Mouse (Mus musculus) heart, embryonic 11.5 days (tissue): ENCODE results near the gene Hdhd5. TPM values are rescaled to one million over a fixed set of nuclear protein-coding genes. Genes with fewer than 3 reads are reported as not detected.

Experiments used
- ATAC-seq: fragments of 200-750 bp; cut with Nextera tagmentation; replicated peaks from 2 replicates; pipeline ENCODE4 v1.8.0; 2017; ENCODE audit warnings: moderate library complexity; ENCODE audit not compliant: insufficient number of reproducible peaks, low FRiP score, low TSS enrichment
- H3K27ac ChIP-seq: fragments of 300-500 bp; sonication (generic); 2 replicates; pipeline ENCODE4 v1.5.1; 2014; ENCODE audit warnings: mild to moderate bottlenecking, low read depth, low read length
- H3K27me3 ChIP-seq: fragments of 300-500 bp; sonication (generic); 2 replicates; pipeline ENCODE4 v1.6.1; 2014; ENCODE audit warnings: mild to moderate bottlenecking, low read length, mixed read lengths; ENCODE audit not compliant: control insufficient read depth, insufficient read depth
- H3K36me3 ChIP-seq: fragments of 300-500 bp; sonication (generic); 2 replicates; pipeline ENCODE4 v1.6.1; 2014; ENCODE audit warnings: mild to moderate bottlenecking, low read length, moderate library complexity, mixed read lengths; ENCODE audit not compliant: control insufficient read depth, insufficient read depth
- H3K4me1 ChIP-seq: fragments of 300-500 bp; sonication (generic); 2 replicates; pipeline ENCODE4 v1.6.1; 2014; ENCODE audit warnings: low read length; ENCODE audit not compliant: control insufficient read depth, insufficient read depth
- H3K4me2 ChIP-seq: fragments of 300-500 bp; sonication (generic); 2 replicates; pipeline ENCODE4 v1.6.1; 2014; ENCODE audit warnings: mild to moderate bottlenecking, moderate library complexity
- H3K4me3 ChIP-seq: fragments of 300-500 bp; sonication (generic); 2 replicates; pipeline ENCODE4 v1.5.1; 2014; ENCODE audit warnings: low read depth, low read length
- H3K9ac ChIP-seq: fragments of 300-500 bp; sonication (generic); 2 replicates; pipeline ENCODE4 v1.6.1; 2014; ENCODE audit warnings: mild to moderate bottlenecking, low read depth, low read length, moderate library complexity
- H3K9me3 ChIP-seq: fragments of 300-500 bp; sonication (generic); replicated peaks from 2 replicates; pipeline ENCODE4 v1.6.1; 2016; ENCODE audit warnings: low read length; ENCODE audit not compliant: control insufficient read depth
- WGBS: fragments of 180-500 bp; shearing (Covaris S2); extraction: QIAGEN DNeasy Blood & Tissue Kit; methylation state at CpG from one replicate; pipeline ENCODE4 v1.1.7; 2014; ENCODE audit not compliant: insufficient replicate concordance; 5-methylcytosine and 5-hydroxymethylcytosine counted together
- polyA plus RNA-seq: library from polyadenylated mRNA; unstranded; fragments of >200 nt; fragmentation: Nextera tagmentation; extraction: Ambion mirVana; gene quantifications from 2 replicates; pipeline ENCODE4 v1.2.1, GENCODE M21; 2014

The Hdhd5 gene
- polyA plus RNA-seq, 1 experiment from 2014 or later, result 13.2 TPM

DNA sequence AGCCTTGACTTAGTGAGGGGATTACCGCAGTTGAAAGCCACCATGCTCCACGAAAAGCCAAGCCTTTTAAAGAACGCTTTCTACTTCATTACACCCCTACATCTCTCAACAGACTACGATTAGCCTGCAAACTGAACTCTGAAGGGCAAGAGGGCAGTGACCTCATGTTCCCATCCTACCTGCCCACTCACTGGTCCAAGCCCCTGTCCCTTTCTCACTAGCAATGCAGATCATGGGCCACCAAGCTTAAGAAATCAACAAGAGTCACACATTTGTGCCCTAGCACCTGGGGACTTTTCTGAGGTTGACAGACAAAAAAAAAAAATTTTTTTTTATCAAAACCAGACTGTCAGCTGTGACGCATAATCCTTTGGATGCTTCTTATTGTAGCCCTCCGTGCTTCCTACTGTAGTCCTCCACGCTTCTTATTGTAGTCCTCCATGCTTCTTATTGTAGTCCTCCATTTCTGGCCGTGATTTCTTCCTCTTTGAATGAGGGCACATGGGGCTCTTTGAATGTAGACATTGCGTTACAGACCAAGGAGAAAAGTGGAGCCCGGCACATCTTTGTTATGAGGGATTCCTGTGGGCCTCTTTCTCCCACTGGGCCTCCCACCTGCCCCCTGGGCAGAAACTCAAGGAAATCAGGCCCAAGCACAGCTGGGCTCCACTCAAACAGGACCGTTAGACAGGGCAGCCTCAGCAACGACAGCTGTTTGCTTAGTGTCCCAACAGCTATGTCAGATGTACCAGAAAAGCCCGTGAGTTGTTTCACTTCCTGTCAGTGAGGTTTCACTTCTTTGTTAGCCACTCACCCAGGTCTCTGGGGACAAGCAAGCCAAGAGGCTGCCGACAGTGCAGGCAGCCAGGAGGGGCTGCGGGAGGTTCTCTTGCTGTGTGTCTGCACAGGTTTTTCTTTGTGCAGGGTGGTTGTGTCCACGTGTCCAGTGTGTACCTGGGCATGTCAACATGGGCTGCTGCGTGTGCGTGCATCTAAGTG, 36.1 kb upstream of the Hdhd5 start:
- H3K27me3 ChIP-seq, result no peaks in the 10 kb centered on the region
- no peak overlapping the region for H3K4me3 ChIP-seq
- WGBS, result 63% methylated on average over 18 of the region's 18 CpGs
- H3K36me3 ChIP-seq, result no peaks in the 10 kb centered on the region
- H3K9me3 ChIP-seq, result no peaks in the 10 kb centered on the region
- ATAC-seq, result no peak
- H3K27ac ChIP-seq, result no peak overlapping the region
- H3K4me2 ChIP-seq, result no peak overlapping the region
- H3K4me1 ChIP-seq, result no peaks in the 10 kb centered on the region
- peak overlapping the region; percentile 6; the same call in 1 of the 2 replicates for H3K9ac ChIP-seq

DNA sequence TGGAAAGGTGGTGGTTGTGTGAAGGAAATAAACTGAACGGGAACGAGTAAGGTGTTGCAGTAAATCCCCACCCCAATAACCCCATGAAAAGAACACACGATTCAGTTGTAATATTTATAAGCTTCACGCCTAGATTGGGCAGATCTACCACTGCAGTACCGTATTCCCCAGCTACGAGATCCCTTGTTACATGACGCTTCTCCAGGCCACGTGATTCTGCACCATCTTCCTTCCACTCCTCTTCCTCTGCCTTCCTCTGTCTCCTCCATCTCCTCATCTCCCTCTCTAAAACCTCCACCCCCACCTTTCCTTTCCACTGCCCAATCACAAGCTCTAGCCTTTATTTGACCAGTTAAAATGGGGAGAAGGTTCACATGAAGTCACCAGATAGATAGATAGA, 25.5 kb upstream of the Hdhd5 start:
- WGBS, result 85% methylated on average over 8 of the region's 8 CpGs
- Histone ChIP-seq H3K4me3 (no peak overlapping the region), H3K36me3 (no peaks in the 10 kb centered on the region), H3K4me2 (no peak overlapping the region), H3K27ac (no peak overlapping the region), H3K9me3 (no peaks in the 10 kb centered on the region), H3K27me3 (no peaks in the 10 kb centered on the region), H3K4me1 (no peaks in the 10 kb centered on the region), H3K9ac (no peak overlapping the region)
- no peak for ATAC-seq

DNA sequence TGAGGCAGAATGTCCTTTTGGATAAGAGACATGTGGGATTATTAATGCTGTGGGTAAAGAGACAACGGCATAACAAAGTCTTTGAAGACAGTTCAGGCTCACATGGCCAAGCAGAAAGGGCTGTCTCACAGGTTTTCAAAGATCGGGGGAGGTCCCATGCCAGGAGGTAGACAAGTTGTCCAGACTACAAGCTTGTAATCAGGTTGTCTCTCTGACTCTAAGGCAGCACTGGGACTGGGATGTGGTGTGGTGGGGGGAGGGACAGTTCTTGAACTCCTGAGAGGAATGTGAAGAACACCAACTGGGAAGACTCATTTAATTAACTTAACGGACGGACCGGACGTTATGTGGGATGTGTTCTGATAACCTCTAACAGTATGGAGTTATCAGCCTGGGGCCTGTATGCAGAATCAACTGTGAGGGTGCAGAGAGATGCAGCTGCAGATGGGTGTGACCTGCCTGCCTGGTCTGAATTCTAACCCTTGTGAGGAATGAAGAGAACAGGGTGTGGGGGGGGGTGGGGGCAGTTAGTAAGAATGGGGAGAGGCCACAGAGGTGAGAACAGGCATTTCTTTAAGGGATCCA, 25.0 kb upstream of the Hdhd5 start:
- no peak overlapping the region for H3K9ac ChIP-seq
- no peak overlapping the region for H3K4me2 ChIP-seq
- no peaks in the 10 kb centered on the region for H3K4me1 ChIP-seq
- no peak overlapping the region for H3K27ac ChIP-seq
- no peaks in the 10 kb centered on the region for H3K9me3 ChIP-seq
- 59% methylated on average over 6 of the region's 6 CpGs for WGBS
- ATAC-seq, result no peak
- no peak overlapping the region for H3K4me3 ChIP-seq
- H3K27me3 ChIP-seq, result no peaks in the 10 kb centered on the region
- H3K36me3 ChIP-seq, result no peaks in the 10 kb centered on the region

DNA sequence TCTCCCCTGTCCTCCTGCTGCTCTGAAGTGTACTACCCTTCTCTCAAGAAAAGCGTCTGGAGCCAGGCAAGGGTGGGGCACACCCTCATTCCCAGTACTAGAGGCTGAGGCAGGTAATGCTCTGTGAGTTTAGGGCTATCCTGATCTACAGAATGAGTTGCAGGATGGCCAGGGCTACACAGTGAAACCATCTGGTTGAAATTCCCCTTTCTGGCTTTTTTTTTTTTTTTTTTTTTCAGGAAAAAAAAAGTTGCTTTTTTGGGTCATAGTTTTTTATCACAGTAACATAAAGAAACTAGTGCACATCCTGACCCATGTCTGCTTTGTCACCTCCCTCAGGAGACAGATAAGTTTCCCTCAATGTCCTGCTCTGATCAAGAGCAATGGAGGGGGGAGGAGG, 24.0 kb upstream of the Hdhd5 start:
- Histone ChIP-seq H3K9me3 (no peaks in the 10 kb centered on the region), H3K36me3 (no peaks in the 10 kb centered on the region), H3K27me3 (no peaks in the 10 kb centered on the region), H3K4me1 (peaks cover 4% of the 10 kb centered on the region; the same call in 1 of the 2 replicates), H3K4me3 (no peak overlapping the region), H3K27ac (no peak overlapping the region), H3K9ac (no peak overlapping the region), H3K4me2 (no peak overlapping the region)
- ATAC-seq, result no peak
- 57% methylated on average over 1 of the region's 1 CpGs for WGBS

DNA sequence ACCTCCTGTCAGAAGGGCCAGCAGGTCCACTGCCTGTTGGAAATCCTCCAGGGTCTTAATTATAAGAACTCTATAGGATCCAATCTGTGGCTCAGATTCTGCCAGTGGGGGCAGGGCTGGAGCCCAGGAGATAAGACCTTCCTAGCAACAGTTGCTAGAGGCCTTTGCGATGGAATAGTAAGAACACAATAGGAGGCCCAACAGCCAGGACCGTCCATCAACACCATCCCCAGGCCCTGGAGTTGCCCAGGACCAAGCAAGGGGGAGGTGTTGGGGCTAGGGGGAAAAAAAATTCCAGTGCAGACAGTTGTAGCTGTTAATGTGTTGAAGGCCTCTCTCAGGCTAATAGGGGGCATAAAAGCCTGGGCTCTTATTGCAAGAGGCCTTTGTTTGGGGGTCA, 19.1 kb upstream of the Hdhd5 start:
- H3K4me3 ChIP-seq, result no peak overlapping the region
- no peak overlapping the region for H3K27ac ChIP-seq
- H3K4me1 ChIP-seq, result peaks cover 4% of the 10 kb centered on the region; the same call in 1 of the 2 replicates
- no peak overlapping the region for H3K4me2 ChIP-seq
- 7% methylated on average over 2 of the region's 2 CpGs for WGBS
- H3K9ac ChIP-seq, result no peak overlapping the region
- H3K9me3 ChIP-seq, result no peaks in the 10 kb centered on the region
- ATAC-seq, result 0 out of 2 replicates have a peak, but pooled peaks have one; percentile 52
- no peaks in the 10 kb centered on the region for H3K36me3 ChIP-seq
- H3K27me3 ChIP-seq, result no peaks in the 10 kb centered on the region

DNA sequence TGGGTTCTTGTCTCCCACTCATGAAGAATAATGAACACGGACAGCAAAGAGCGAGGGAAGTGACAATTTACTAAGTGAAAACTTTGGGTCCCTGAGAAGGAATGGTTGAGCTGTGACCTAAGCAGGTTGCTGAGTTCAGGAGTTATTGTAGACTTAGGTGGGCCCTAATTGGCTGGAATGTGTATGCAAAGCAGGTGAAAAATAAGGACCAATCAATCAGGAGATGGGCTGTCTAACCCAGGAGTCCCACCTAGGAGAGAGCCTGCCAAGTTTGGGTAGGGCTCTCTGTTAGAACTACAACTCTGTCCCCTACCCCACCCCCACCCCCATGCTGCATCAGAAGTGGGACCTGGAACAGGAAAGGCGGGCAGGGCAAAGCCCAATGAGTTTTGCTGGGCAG, 17.5 kb upstream of the Hdhd5 start:
- no peaks in the 10 kb centered on the region for H3K9me3 ChIP-seq
- H3K27me3 ChIP-seq, result no peaks in the 10 kb centered on the region
- H3K9ac ChIP-seq, result no peak overlapping the region
- H3K4me2 ChIP-seq, result no peak overlapping the region
- no peak overlapping the region for H3K4me3 ChIP-seq
- H3K4me1 ChIP-seq, result peaks cover 4% of the 10 kb centered on the region; the same call in 1 of the 2 replicates
- 92% methylated on average over 3 of the region's 3 CpGs for WGBS
- H3K27ac ChIP-seq, result no peak overlapping the region
- ATAC-seq, result no peak
- no peaks in the 10 kb centered on the region for H3K36me3 ChIP-seq

DNA sequence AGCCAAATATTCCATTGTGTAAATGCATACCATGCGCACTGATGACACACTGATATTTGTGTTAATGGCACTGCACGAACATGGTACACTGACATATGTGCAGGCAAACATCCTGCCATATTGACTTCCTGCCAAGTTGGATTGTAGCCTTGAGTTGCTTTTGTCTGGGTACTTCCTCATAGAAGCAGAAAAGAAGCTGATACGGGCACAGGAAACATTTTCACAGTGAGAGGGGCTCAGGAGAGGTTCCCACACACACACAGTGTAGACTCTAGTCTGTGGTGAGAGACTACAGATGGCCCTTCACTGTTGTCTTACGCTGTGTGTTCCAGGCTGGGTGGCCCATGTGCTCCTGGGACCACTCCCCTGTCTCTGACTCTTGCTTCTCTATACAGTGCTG, 15.9 kb upstream of the Hdhd5 start:
- ATAC-seq, result no peak
- 66% methylated on average over 4 of the region's 4 CpGs for WGBS
- Histone ChIP-seq H3K36me3 (no peaks in the 10 kb centered on the region), H3K27ac (no peak overlapping the region; the same call in 1 of the 2 replicates), H3K4me3 (no peak overlapping the region), H3K9ac (no peak overlapping the region), H3K27me3 (no peaks in the 10 kb centered on the region), H3K9me3 (no peaks in the 10 kb centered on the region), H3K4me2 (no peak overlapping the region), H3K4me1 (peaks cover 4% of the 10 kb centered on the region; the same call in 1 of the 2 replicates)

DNA sequence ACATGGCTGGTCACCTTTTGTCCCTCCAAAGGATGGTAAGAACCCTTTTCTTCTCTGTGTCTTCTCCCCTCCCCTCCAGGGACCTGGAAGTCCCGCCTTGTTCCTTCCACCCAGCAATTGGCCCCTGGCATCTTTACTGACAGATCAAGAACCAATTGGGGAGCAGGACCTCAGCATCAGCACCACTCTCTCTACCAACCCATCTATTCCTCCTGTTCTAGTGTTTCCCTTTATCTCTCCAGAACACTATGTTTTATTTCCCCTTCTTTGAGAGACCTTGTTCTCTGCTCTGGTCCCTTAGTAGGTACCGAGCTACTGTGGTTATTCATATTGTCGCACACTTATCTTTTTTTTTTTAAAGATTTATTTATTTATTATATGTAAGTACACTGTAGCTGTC, 15.2 kb upstream of the Hdhd5 start:
- Histone ChIP-seq H3K4me1 (peaks cover 4% of the 10 kb centered on the region; the same call in 1 of the 2 replicates), H3K4me3 (no peak overlapping the region), H3K9me3 (no peaks in the 10 kb centered on the region), H3K27ac (no peak overlapping the region), H3K27me3 (no peaks in the 10 kb centered on the region), H3K9ac (no peak overlapping the region), H3K4me2 (no peak overlapping the region), H3K36me3 (no peaks in the 10 kb centered on the region)
- no peak for ATAC-seq
- 83% methylated on average over 3 of the region's 3 CpGs for WGBS
